ENCODE assay signal across 22 mouse cellular contexts in the genomic region with DNA sequence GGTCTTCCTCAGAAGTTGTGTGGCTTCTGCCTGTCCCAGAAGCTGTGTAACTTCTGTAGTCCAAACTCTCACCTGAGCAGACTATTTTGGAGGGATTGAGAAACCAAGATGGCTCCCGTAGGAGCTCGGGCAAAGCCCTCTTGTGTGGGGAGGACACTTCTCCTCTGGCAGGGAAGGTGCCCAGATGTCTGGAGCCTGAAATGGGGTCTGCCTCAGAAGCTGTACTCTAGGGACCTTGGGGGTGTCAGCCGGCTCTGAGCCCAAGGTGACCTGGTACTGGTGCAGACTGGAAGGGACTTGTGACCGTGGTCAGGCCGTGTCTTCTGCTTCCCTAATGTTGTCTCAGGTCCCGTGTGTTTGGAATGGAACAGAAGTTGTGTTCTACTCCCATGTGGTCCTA.
"Had no signal": no experiment of that assay in that cellular context is flagged by ENCODE, and none has a peak within 500 bp of the region (broad histone marks: within the 10 kb centered on the region; RNA-seq: fewer than 3 reads in every experiment).

No protein-coding gene starts in this region.

- H3K27ac ChIP-seq: heart, embryonic 10.5 days; hindbrain, embryonic 13.5 days; hindbrain, embryonic 15.5 days; hindbrain, postnatal 0 days; kidney, embryonic 15.5 days; kidney, postnatal 0 days; limb, embryonic 13.5 days; limb, embryonic 15.5 days; liver, embryonic 12.5 days; liver, embryonic 14.5 days had no signal

- H3K4me3 ChIP-seq: heart, embryonic 10.5 days; heart, embryonic 12.5 days; hindbrain, embryonic 13.5 days; hindbrain, embryonic 15.5 days; kidney, embryonic 15.5 days; limb, embryonic 13.5 days; limb, embryonic 15.5 days; liver, embryonic 12.5 days had no signal

- DNase-seq: gastrocnemius, postnatal 36 days; heart, adult 18-20 months; heart, postnatal 14 days; kidney, adult 11 months; kidney, adult 2 months; kidney, adult 9 months; kidney, postnatal 14 days; kidney, postnatal 36 days; layer of hippocampus, adult 9-11 months; layer of hippocampus, postnatal 36 days; left cerebral cortex, postnatal 4 days had no signal
